In genomic region chr8:121273195-121273594, GRCm38 (mm10) we compare ENCODE assay signal across 8 mouse cellular contexts.
DNase-seq lines count a peak whose midpoint lies in the region; ATAC-seq and TF ChIP-seq lines count a peak whose summit lies in the region.

No protein-coding gene starts in this region.

- H3K36me3 ChIP-seq in embryonic facial prominence, embryonic 12.5 days, result no peaks in the 10 kb centered on the region
- H3K36me3 ChIP-seq in limb, embryonic 12.5 days, result no peaks in the 10 kb centered on the region

- ATAC-seq in embryonic facial prominence, embryonic 12.5 days (ENCODE audit: insufficient number of reproducible peaks, insufficient read depth, low FRiP score, low TSS enrichment), result no peak
- ATAC-seq in limb, embryonic 12.5 days (ENCODE audit: insufficient number of reproducible peaks, insufficient read depth, low FRiP score, low TSS enrichment, low read depth), result no peak

- no peak overlapping the region for H3K9ac ChIP-seq in embryonic facial prominence, embryonic 12.5 days
- H3K9ac ChIP-seq in limb, embryonic 12.5 days (replicated peaks), result no peak overlapping the region

- peak overlapping the region; percentile 27; the same call in 1 of the 2 replicates for H3K4me2 ChIP-seq in embryonic facial prominence, embryonic 12.5 days (replicated peaks)
- H3K4me2 ChIP-seq in limb, embryonic 12.5 days, result peak overlapping the region; percentile 40

- H3K4me3 ChIP-seq in embryonic facial prominence, embryonic 12.5 days, result no peak overlapping the region
- H3K4me3 ChIP-seq in limb, embryonic 12.5 days (replicated peaks), result no peak overlapping the region
- no peak overlapping the region for H3K4me3 ChIP-seq in gastrocnemius, adult 2 months

- intact Hi-C loops in gastrocnemius, adult 2 months (cut with DNase I), result no loop called here

- DNase-seq in kidney, postnatal 4 days, result peak; percentile 52 to 70
- DNase-seq in kidney, adult 18-20 months, result no peak
- peak; percentile 93 for DNase-seq in R1 (ENCODE audit: low read depth, low spot score)
- no peak for DNase-seq in gastrocnemius, adult 2 months
- no peak for DNase-seq in adrenal gland, postnatal 10 days
- no peak for DNase-seq in spleen, postnatal 4 days (ENCODE audit: low spot score in 2 of 2)

- 57% methylated on average over 14 of the region's 14 CpGs for WGBS in embryonic facial prominence, embryonic 12.5 days
- 47% methylated on average over 14 of the region's 14 CpGs for WGBS in limb, embryonic 12.5 days

- H3K27ac ChIP-seq in embryonic facial prominence, embryonic 12.5 days, result no peak overlapping the region
- no peak overlapping the region for H3K27ac ChIP-seq in limb, embryonic 12.5 days
- H3K27ac ChIP-seq in gastrocnemius, adult 2 months, result no peak overlapping the region

- H3K9me3 ChIP-seq in embryonic facial prominence, embryonic 12.5 days, result no peaks in the 10 kb centered on the region
- no peaks in the 10 kb centered on the region for H3K9me3 ChIP-seq in limb, embryonic 12.5 days

- no peak for TF ChIP-seq CTCF in gastrocnemius, adult 2 months (IDR thresholded peaks at IDR 0.05)

- no peaks in the 10 kb centered on the region for H3K4me1 ChIP-seq in embryonic facial prominence, embryonic 12.5 days
- H3K4me1 ChIP-seq in limb, embryonic 12.5 days (replicated peaks), result peaks cover 16% of the 10 kb centered on the region

- no peaks in the 10 kb centered on the region for H3K27me3 ChIP-seq in embryonic facial prominence, embryonic 12.5 days
- H3K27me3 ChIP-seq in limb, embryonic 12.5 days, result peaks cover 33% of the 10 kb centered on the region

Comparison
In these comparisons a context has a peak if more than half of its experiments do, and no peak if none do; other contexts are left out.
1. DNase-seq: peak in kidney, postnatal 4 days (2 of 2) and R1 (single experiment); none in kidney, adult 18-20 months (single experiment), gastrocnemius, adult 2 months (single experiment), adrenal gland, postnatal 10 days (single experiment) and spleen, postnatal 4 days (0 of 2).